Mouse (Mus musculus) CH12.LX (cell line): Measurements from ENCODE around the gene Trpm3. TPM values are rescaled to one million over a fixed set of nuclear protein-coding genes. Genes with fewer than 3 reads are reported as not detected.

Source experiments
- DNase-seq: peaks from one replicate; pipeline ENCODE4 v3.0.0-alpha.2; 2013; ENCODE audit errors: extremely low read depth
- H3K27ac ChIP-seq: 2 replicates; pipeline ENCODE4 v1.5.1; 2012; ENCODE audit warnings: low read depth, mild to moderate bottlenecking, control low read depth, moderate library complexity; ENCODE audit not compliant: insufficient read depth
- H3K27me3 ChIP-seq: replicated peaks from 2 replicates; pipeline ENCODE3; 2012; ENCODE audit warnings: inconsistent platforms
- H3K36me3 ChIP-seq, 2 experiments: replicated peaks in 1 of 2; 2 replicates each; pipeline versions ENCODE3 to v1.6.1; 2012; ENCODE audit warnings: inconsistent platforms in 1 of 2, low read length in 1 of 2, mild to moderate bottlenecking in 1 of 2, mixed read lengths in 1 of 2, moderate library complexity in 1 of 2; ENCODE audit not compliant: control insufficient read depth in 1 of 2, insufficient read depth in 1 of 2
- H3K4me1 ChIP-seq, 2 experiments: 2 replicates each; pipeline ENCODE4 v1.6.1; 2012; ENCODE audit warnings: inconsistent platforms in 1 of 2, moderate library complexity in 1 of 2; ENCODE audit not compliant: insufficient read depth in 2 of 2, control insufficient read depth in 1 of 2
- H3K4me2 ChIP-seq: 2 replicates; pipeline ENCODE4 v1.6.1; 2012; ENCODE audit warnings: low read depth, mild to moderate bottlenecking, control low read depth; ENCODE audit not compliant: poor library complexity, insufficient read depth, severe bottlenecking
- H3K4me3 ChIP-seq, 3 experiments: fragments of 150-350 bp in 1 of 3; sonication (generic) in 1 of 3; replicated peaks in 1 of 3; 2 replicates each; pipeline versions ENCODE3 to v1.5.1; 2011 to 2012; ENCODE audit warnings: low read depth in 2 of 3, low read length in 2 of 3, mild to moderate bottlenecking in 2 of 3, moderate library complexity in 2 of 3, control low read depth in 1 of 3, improper control_type of control experiment in 1 of 3, inconsistent platforms in 1 of 3, mixed read lengths in 1 of 3; ENCODE audit not compliant: poor library complexity in 1 of 3
- H3K79me2 ChIP-seq: replicated peaks from 2 replicates; pipeline ENCODE4 v1.6.1; 2012; ENCODE audit warnings: mild to moderate bottlenecking, moderate library complexity; ENCODE audit not compliant: control insufficient read depth, poor library complexity, insufficient read depth, severe bottlenecking; ENCODE audit errors: extremely low read depth
- H3K9ac ChIP-seq: 2 replicates; pipeline ENCODE4 v1.6.1; 2012; ENCODE audit warnings: low read depth, mild to moderate bottlenecking, control low read depth, moderate library complexity; ENCODE audit not compliant: insufficient read depth
- H3K9me3 ChIP-seq: replicated peaks from 2 replicates; pipeline ENCODE3; 2012; ENCODE audit warnings: low read length, inconsistent platforms, mixed read lengths
- CTCF ChIP-seq, 2 experiments: IDR thresholded peaks in 1 of 2; conservative IDR thresholded peaks in 1 of 2; 2 replicates each; pipeline ENCODE4 v1.5.1; 2011 to 2012; ENCODE audit warnings: low read depth in 2 of 2, low read length in 2 of 2, improper control_type of control experiment in 1 of 2, inconsistent platforms in 1 of 2, mild to moderate bottlenecking in 1 of 2, moderate library complexity in 1 of 2
- E2F4 ChIP-seq: IDR thresholded peaks from 2 replicates; pipeline ENCODE4 v1.6.1; 2011; ENCODE audit warnings: low read depth, low read length, improper control_type of control experiment; ENCODE audit not compliant: insufficient replicate concordance
- ELF1 ChIP-seq: IDR thresholded peaks from 2 replicates; pipeline ENCODE4 v1.6.1; 2014; ENCODE audit warnings: low read depth, mild to moderate bottlenecking, inconsistent platforms, low read length, improper control_type of control experiment
- EP300 ChIP-seq: IDR thresholded peaks from 2 replicates; pipeline ENCODE4 v1.6.1; 2011; ENCODE audit warnings: low read length, improper control_type of control experiment
- ETS1 ChIP-seq: conservative IDR thresholded peaks from 2 replicates; pipeline ENCODE4 v1.6.1; 2012; ENCODE audit warnings: low read depth, mild to moderate bottlenecking, inconsistent platforms, low read length, improper control_type of control experiment, moderate library complexity
- MAX ChIP-seq: IDR thresholded peaks from 2 replicates; pipeline ENCODE4 v1.6.1; 2011; ENCODE audit warnings: low read length, improper control_type of control experiment
- MEF2A ChIP-seq: IDR thresholded peaks from 2 replicates; pipeline ENCODE4 v1.6.1; 2014; ENCODE audit warnings: low read depth, mild to moderate bottlenecking, inconsistent platforms, low read length, improper control_type of control experiment, borderline replicate concordance
- NRF1 ChIP-seq: IDR thresholded peaks from 2 replicates; pipeline ENCODE4 v1.6.1; 2014; ENCODE audit warnings: low read depth, mild to moderate bottlenecking, inconsistent platforms, low read length, improper control_type of control experiment, moderate library complexity
- PAX5 ChIP-seq: IDR thresholded peaks from 2 replicates; pipeline ENCODE4 v1.6.1; 2012; ENCODE audit warnings: low read length, inconsistent platforms, mixed read lengths
- POLR2AphosphoS2 ChIP-seq: IDR thresholded peaks from 2 replicates; pipeline ENCODE4 v1.6.1; 2011; ENCODE audit warnings: low read depth, low read length, improper control_type of control experiment
- RAD21 ChIP-seq: IDR thresholded peaks from 2 replicates; pipeline ENCODE4 v1.6.1; 2011; ENCODE audit warnings: low read depth, mild to moderate bottlenecking, low read length, improper control_type of control experiment, moderate library complexity
- RCOR1 ChIP-seq: conservative IDR thresholded peaks from 2 replicates; pipeline ENCODE4 v1.6.1; 2012; ENCODE audit warnings: low read depth, mild to moderate bottlenecking, inconsistent platforms, low read length, improper control_type of control experiment
- SMC3 ChIP-seq: IDR thresholded peaks from 2 replicates; pipeline ENCODE4 v1.6.1; 2011; ENCODE audit warnings: low read depth, low read length, improper control_type of control experiment
- USF2 ChIP-seq: conservative IDR thresholded peaks from 2 replicates; pipeline ENCODE4 v1.6.1; 2011; ENCODE audit warnings: low read depth, low read length, improper control_type of control experiment
- ZC3H11A ChIP-seq: IDR thresholded peaks from 2 replicates; pipeline ENCODE4 v1.6.1; 2012; ENCODE audit warnings: low read depth, mild to moderate bottlenecking, inconsistent platforms, low read length, improper control_type of control experiment
- ZKSCAN1 ChIP-seq: IDR thresholded peaks from 2 replicates; pipeline ENCODE4 v1.6.1; 2012; ENCODE audit warnings: low read depth, inconsistent platforms, low read length, improper control_type of control experiment, borderline replicate concordance
- dilution Hi-C: fragments of 300-500 bp; cut with MboI; formaldehyde crosslinking; loops from 2 replicates; pipeline ENCODE4 v1.14.3; 2020; ENCODE audit warnings: low sequenced_read_pairs; ENCODE audit not compliant: extremely low pct_unique_long_range_greater_than_20kb, extremely low pct_ligation_motif_present
- in situ Hi-C: fragments of 300-500 bp; cut with MboI; formaldehyde crosslinking; loops from 3 replicates; pipeline ENCODE4 v1.14.3; 2019; ENCODE audit warnings: low sequenced_read_pairs, low pct_ligation_motif_present, low pct_unique_long_range_greater_than_20kb, mixed read lengths
- polyA plus RNA-seq: library from polyadenylated mRNA; unstranded; fragments of >175 nt; gene quantifications from 2 replicates; pipeline ENCODE4 v1.2.1, GENCODE M21; 2012; ENCODE audit warnings: low read depth; ENCODE audit not compliant: insufficient read length
- total RNA-seq, 2 experiments: library from RNA; depleted of rRNA; stranded (reverse); fragments of 300-350 nt in 1 of 2; fragments of >200 nt in 1 of 2; gene quantifications; 2 replicates each; pipeline ENCODE4 v1.2.3; 2012 to 2014

Gene Trpm3
- total and polyA plus RNA-seq, 3 experiments: 0.01 TPM; not detected in 2

GRCm38 (mm10) chr19:22624801-22625513 is 486.1 kb downstream of the Trpm3 start:
- no peaks in the 10 kb centered on the region for H3K79me2 ChIP-seq
- no peak for DNase-seq
- dilution Hi-C loops: no loop called here
- H3K27me3 ChIP-seq: no peaks in the 10 kb centered on the region
- no peaks in the 10 kb centered on the region for H3K9me3 ChIP-seq
- TF ChIP-seq ELF1 (no peak), E2F4 (no peak), EP300 (no peak), MAX (no peak), RAD21 (no peak), NRF1 (no peak), ETS1 (no peak), ZC3H11A (no peak), MEF2A (no peak), SMC3 (no peak), ZKSCAN1 (no peak), USF2 (no peak), RCOR1 (no peak), CTCF (conservative IDR thresholded peaks at IDR 0.05 in 1 of 2, IDR thresholded peaks at IDR 0.05 in 1 of 2; ENCODE audit: low read depth in 2 of 2, low read length in 2 of 2) (no peak), POLR2AphosphoS2 (no peak)
- in situ Hi-C loops: loop anchor here (25.0 kb wide), 1 partner anchor 288 kb away; no protein-coding TSS in a partner anchor
- H3K9ac ChIP-seq: no peak overlapping the region
- no peak overlapping the region for H3K4me3 ChIP-seq
- no peak overlapping the region for H3K27ac ChIP-seq
- no peak overlapping the region for H3K4me2 ChIP-seq
- no peaks in the 10 kb centered on the region for H3K36me3 ChIP-seq
- no peaks in the 10 kb centered on the region for H3K4me1 ChIP-seq

- H3K4me2 ChIP-seq: no peak overlapping the region
- no peak for DNase-seq
- no peaks in the 10 kb centered on the region for H3K79me2 ChIP-seq
- dilution Hi-C loops (no loop called here), in situ Hi-C loops (loop anchor here (25.0 kb wide), 1 partner anchor 292 kb away; no protein-coding TSS in a partner anchor)
- no peaks in the 10 kb centered on the region for H3K9me3 ChIP-seq
- no peaks in the 10 kb centered on the region for H3K36me3 ChIP-seq
- TF ChIP-seq RAD21 (no peak), PAX5 (no peak)
- no peak overlapping the region for H3K9ac ChIP-seq
- H3K27me3 ChIP-seq: no peaks in the 10 kb centered on the region
- no peak overlapping the region for H3K27ac ChIP-seq
- no peaks in the 10 kb centered on the region for H3K4me1 ChIP-seq
- no peak overlapping the region for H3K4me3 ChIP-seq
Observed at GRCm38 (mm10) chr19:22628878-22629277, 490.0 kb downstream of the Trpm3 start.
